Mouse (Mus musculus): ENCODE measurements around the gene Cyb561d2. TPM values are rescaled to one million over a fixed set of nuclear protein-coding genes. Genes with fewer than 3 reads are reported as not detected.

Cyb561d2 gene
- polyA plus RNA-seq, 1 experiment: 62.6 TPM

GRCm38 (mm10) chr9:107508266-107508665, 33.7 kb downstream of the Cyb561d2 start:
- Histone ChIP-seq H3K27ac (ENCODE audit: insufficient read depth, low read depth, low read length) (no peak overlapping the region), H3K27me3 (replicated peaks; ENCODE audit: control insufficient read depth, insufficient read depth, low read length) (no peaks in the 10 kb centered on the region), H3K36me3 (ENCODE audit: control insufficient read depth, insufficient read depth, low read length) (no peaks in the 10 kb centered on the region), H3K4me3 (ENCODE audit: insufficient read depth, low read depth, low read length) (no peak overlapping the region), H3K4me1 (ENCODE audit: control insufficient read depth, insufficient read depth, low read length) (no peaks in the 10 kb centered on the region)
- no peak for TF ChIP-seq CTCF (conservative IDR thresholded peaks at IDR 0.05; ENCODE audit: insufficient read depth, insufficient read length, low read depth, low read length)
- no peak for TF ChIP-seq POLR2A (IDR thresholded peaks at IDR 0.05; ENCODE audit: low read depth, low read length)
- WGBS: 61% methylated on average over 10 of the region's 10 CpGs
- DNase-seq: no peak

- no peaks in the 10 kb centered on the region for H3K27me3 ChIP-seq (replicated peaks; ENCODE audit: control insufficient read depth, insufficient read depth, low read length)
- TF ChIP-seq POLR2A (IDR thresholded peaks at IDR 0.05; ENCODE audit: low read depth, low read length) (no peak), CTCF (conservative IDR thresholded peaks at IDR 0.05; ENCODE audit: insufficient read depth, insufficient read length, low read depth, low read length) (no peak)
- H3K36me3 ChIP-seq (ENCODE audit: control insufficient read depth, insufficient read depth, low read length): no peaks in the 10 kb centered on the region
- H3K4me3 ChIP-seq (ENCODE audit: insufficient read depth, low read depth, low read length): no peak overlapping the region
- no peak overlapping the region for H3K27ac ChIP-seq (ENCODE audit: insufficient read depth, low read depth, low read length)
- H3K4me1 ChIP-seq (ENCODE audit: control insufficient read depth, insufficient read depth, low read length): no peaks in the 10 kb centered on the region
- WGBS: 84% methylated on average over 19 of the region's 19 CpGs
- no peak for DNase-seq
Measured at GRCm38 (mm10) chr9:107504662-107505537, 37.1 kb downstream of the Cyb561d2 start.

GRCm38 (mm10) chr9:107502131-107502846, 39.7 kb downstream of the Cyb561d2 start:
- DNase-seq: no peak
- H3K4me3 ChIP-seq (ENCODE audit: insufficient read depth, low read depth, low read length): no peak overlapping the region
- TF ChIP-seq POLR2A (IDR thresholded peaks at IDR 0.05; ENCODE audit: low read depth, low read length) (no peak), CTCF (conservative IDR thresholded peaks at IDR 0.05; ENCODE audit: insufficient read depth, insufficient read length, low read depth, low read length) (no peak)
- no peaks in the 10 kb centered on the region for H3K27me3 ChIP-seq (replicated peaks; ENCODE audit: control insufficient read depth, insufficient read depth, low read length)
- no peaks in the 10 kb centered on the region for H3K36me3 ChIP-seq (ENCODE audit: control insufficient read depth, insufficient read depth, low read length)
- H3K27ac ChIP-seq (ENCODE audit: insufficient read depth, low read depth, low read length): no peak overlapping the region
- WGBS: 84% methylated on average over 12 of the region's 12 CpGs
- no peaks in the 10 kb centered on the region for H3K4me1 ChIP-seq (ENCODE audit: control insufficient read depth, insufficient read depth, low read length)

GRCm38 (mm10) chr9:107500708-107501286, 41.2 kb downstream of the Cyb561d2 start:
- Histone ChIP-seq H3K27me3 (replicated peaks; ENCODE audit: control insufficient read depth, insufficient read depth, low read length) (no peaks in the 10 kb centered on the region), H3K27ac (ENCODE audit: insufficient read depth, low read depth, low read length) (no peak overlapping the region), H3K36me3 (ENCODE audit: control insufficient read depth, insufficient read depth, low read length) (no peaks in the 10 kb centered on the region), H3K4me3 (ENCODE audit: insufficient read depth, low read depth, low read length) (no peak overlapping the region), H3K4me1 (ENCODE audit: control insufficient read depth, insufficient read depth, low read length) (no peaks in the 10 kb centered on the region)
- TF ChIP-seq POLR2A (IDR thresholded peaks at IDR 0.05; ENCODE audit: low read depth, low read length) (no peak), CTCF (conservative IDR thresholded peaks at IDR 0.05; ENCODE audit: insufficient read depth, insufficient read length, low read depth, low read length) (no peak)
- WGBS: 77% methylated on average over 3 of the region's 3 CpGs
- no peak for DNase-seq

- Histone ChIP-seq H3K36me3 (ENCODE audit: control insufficient read depth, insufficient read depth, low read length) (no peaks in the 10 kb centered on the region), H3K27me3 (replicated peaks; ENCODE audit: control insufficient read depth, insufficient read depth, low read length) (no peaks in the 10 kb centered on the region), H3K4me1 (ENCODE audit: control insufficient read depth, insufficient read depth, low read length) (no peaks in the 10 kb centered on the region), H3K27ac (ENCODE audit: insufficient read depth, low read depth, low read length) (no peak overlapping the region), H3K4me3 (ENCODE audit: insufficient read depth, low read depth, low read length) (no peak overlapping the region)
- DNase-seq: no peak
- TF ChIP-seq POLR2A (IDR thresholded peaks at IDR 0.05; ENCODE audit: low read depth, low read length) (no peak), CTCF (conservative IDR thresholded peaks at IDR 0.05; ENCODE audit: insufficient read depth, insufficient read length, low read depth, low read length) (no peak)
- WGBS: 76% methylated on average over 3 of the region's 3 CpGs
Measured at GRCm38 (mm10) chr9:107496359-107496758, 45.6 kb downstream of the Cyb561d2 start.

- no peak for TF ChIP-seq POLR2A (IDR thresholded peaks at IDR 0.05; ENCODE audit: low read depth, low read length)
- TF ChIP-seq CTCF (conservative IDR thresholded peaks at IDR 0.05; ENCODE audit: insufficient read depth, insufficient read length, low read depth, low read length): no peak
Measured at GRCm38 (mm10) chr9:107494238-107494637, 47.8 kb downstream of the Cyb561d2 start.

GRCm38 (mm10) chr9:107493511-107493910, 48.5 kb downstream of the Cyb561d2 start:
- WGBS: 65% methylated on average over 1 of the region's 1 CpGs
- TF ChIP-seq POLR2A (IDR thresholded peaks at IDR 0.05; ENCODE audit: low read depth, low read length) (no peak), CTCF (conservative IDR thresholded peaks at IDR 0.05; ENCODE audit: insufficient read depth, insufficient read length, low read depth, low read length) (no peak)
- H3K27me3 ChIP-seq (replicated peaks; ENCODE audit: control insufficient read depth, insufficient read depth, low read length): no peaks in the 10 kb centered on the region

More at GRCm38 (mm10) chr9:107494238-107494637, 47.8 kb downstream of the Cyb561d2 start:
- no peak overlapping the region for H3K4me3 ChIP-seq (ENCODE audit: insufficient read depth, low read depth, low read length)
- H3K4me1 ChIP-seq (ENCODE audit: control insufficient read depth, insufficient read depth, low read length): no peaks in the 10 kb centered on the region
- WGBS: 79% methylated on average over 12 of the region's 12 CpGs
- no peak for DNase-seq
- no peaks in the 10 kb centered on the region for H3K27me3 ChIP-seq (replicated peaks; ENCODE audit: control insufficient read depth, insufficient read depth, low read length)
- no peaks in the 10 kb centered on the region for H3K36me3 ChIP-seq (ENCODE audit: control insufficient read depth, insufficient read depth, low read length)
- no peak overlapping the region for H3K27ac ChIP-seq (ENCODE audit: insufficient read depth, low read depth, low read length)

More at GRCm38 (mm10) chr9:107493511-107493910, 48.5 kb downstream of the Cyb561d2 start:
- Histone ChIP-seq H3K4me3 (ENCODE audit: insufficient read depth, low read depth, low read length) (no peak overlapping the region), H3K36me3 (ENCODE audit: control insufficient read depth, insufficient read depth, low read length) (no peaks in the 10 kb centered on the region), H3K27ac (ENCODE audit: insufficient read depth, low read depth, low read length) (no peak overlapping the region), H3K4me1 (ENCODE audit: control insufficient read depth, insufficient read depth, low read length) (no peaks in the 10 kb centered on the region)
- DNase-seq: no peak
